Mouse (Mus musculus): Measurements from ENCODE around the gene Pikfyve.

- no peak for TF ChIP-seq GATA1 (IDR thresholded peaks at IDR 0.05; ENCODE audit: borderline replicate concordance, low read length)
- TF ChIP-seq FLI1 (IDR thresholded peaks at IDR 0.05; ENCODE audit: low read length), result no peak
Measured at GRCm38 (mm10) chr1:65314054-65315021, 127.9 kb downstream of the Pikfyve start.
